Mouse (Mus musculus): ENCODE data around the gene Matk.

Matk gene

DNA sequence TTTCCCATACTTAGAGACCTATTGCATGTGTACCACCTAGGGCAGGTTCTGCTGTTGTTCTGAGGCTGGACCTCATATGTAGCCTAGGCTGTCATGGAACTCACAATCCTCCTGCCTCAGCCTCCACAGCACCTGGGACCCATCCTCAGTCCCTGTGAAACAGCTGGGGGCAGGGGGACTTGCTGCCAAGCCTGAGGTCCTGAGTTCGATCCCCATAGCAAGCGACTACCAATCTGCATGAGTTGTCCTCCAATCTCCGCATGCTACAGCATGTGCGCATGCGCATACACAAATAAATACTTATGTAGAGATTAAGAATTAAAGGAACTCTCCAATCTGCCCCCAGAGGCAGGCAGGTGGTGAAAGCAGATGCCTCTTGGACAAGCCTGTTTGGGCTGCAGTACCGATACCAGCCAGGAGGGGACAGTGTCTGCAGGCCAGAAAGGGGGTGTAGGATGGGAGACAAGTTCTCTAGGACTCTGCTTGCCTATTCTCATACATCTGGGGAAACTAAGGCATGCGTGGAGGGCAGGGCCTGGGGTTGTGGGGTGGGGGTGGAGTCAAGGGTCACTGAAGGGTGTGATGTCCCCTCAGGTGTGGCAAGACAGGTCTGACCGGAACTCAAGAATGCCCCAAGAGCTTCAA lies 34.9 kb downstream of the Matk start:
- DNase-seq = peak; percentile 90 to 92

DNA sequence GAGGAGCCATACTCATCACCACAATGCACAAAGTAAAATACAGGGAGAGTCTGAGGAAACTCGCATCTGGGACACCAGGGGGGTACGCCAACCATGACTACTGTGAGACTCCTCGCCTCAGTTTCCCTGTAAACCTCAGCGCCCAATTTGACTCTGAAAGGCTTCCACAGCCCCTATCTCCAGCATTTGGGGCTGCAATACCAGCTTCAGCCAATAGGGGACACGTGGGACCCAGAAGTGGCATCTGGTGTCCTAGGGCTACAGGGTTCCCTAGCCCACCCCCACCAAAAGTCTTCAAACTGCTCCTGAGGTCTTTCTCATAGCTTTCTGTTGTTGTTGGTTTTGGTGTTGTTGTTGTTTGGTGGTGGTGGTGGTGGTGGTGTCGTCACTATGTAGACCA lies 35.9 kb downstream of the Matk start:
- DNase-seq = peak; percentile 74 to 76

DNA sequence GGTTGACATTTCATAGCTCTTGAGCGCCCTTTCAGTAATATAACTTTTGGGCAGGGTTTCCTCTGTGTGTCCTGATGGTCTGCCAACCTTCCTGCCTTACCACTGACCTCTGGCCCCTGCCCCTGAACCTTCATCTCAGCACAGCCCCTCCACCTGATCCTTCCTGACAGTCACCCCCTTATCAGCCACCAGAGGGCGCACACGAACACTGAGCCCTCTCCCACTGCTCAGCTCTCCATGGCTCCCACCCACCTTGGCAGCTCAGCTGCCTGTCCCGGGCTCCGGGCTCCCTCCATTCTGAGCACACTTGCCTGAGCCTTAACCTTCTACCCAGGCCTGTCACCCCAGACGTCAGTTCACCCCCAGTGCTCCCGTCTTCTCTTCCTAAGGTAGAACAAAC lies 36.5 kb downstream of the Matk start:
- peak; percentile 77 to 78 for DNase-seq

DNA sequence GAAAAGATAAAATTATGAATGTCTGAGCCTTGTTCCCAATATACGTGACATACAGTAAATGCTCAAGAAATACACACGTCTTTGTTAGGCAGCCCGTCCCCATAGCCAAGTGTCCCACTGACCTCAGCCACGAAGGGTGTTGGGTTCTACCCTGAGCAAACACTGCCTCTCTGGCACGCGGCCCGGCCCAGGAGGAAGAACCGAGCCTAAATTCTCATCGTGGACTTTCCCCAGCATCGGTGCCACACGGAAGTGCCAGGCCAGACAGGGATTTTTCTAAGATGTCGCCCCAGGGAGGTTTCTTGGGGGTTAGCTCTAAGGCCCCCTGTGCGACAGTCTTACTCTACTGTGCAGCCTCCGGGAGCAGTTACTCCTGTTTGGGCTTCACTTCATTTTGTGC lies 37.1 kb downstream of the Matk start:
- DNase-seq = no peak

DNA sequence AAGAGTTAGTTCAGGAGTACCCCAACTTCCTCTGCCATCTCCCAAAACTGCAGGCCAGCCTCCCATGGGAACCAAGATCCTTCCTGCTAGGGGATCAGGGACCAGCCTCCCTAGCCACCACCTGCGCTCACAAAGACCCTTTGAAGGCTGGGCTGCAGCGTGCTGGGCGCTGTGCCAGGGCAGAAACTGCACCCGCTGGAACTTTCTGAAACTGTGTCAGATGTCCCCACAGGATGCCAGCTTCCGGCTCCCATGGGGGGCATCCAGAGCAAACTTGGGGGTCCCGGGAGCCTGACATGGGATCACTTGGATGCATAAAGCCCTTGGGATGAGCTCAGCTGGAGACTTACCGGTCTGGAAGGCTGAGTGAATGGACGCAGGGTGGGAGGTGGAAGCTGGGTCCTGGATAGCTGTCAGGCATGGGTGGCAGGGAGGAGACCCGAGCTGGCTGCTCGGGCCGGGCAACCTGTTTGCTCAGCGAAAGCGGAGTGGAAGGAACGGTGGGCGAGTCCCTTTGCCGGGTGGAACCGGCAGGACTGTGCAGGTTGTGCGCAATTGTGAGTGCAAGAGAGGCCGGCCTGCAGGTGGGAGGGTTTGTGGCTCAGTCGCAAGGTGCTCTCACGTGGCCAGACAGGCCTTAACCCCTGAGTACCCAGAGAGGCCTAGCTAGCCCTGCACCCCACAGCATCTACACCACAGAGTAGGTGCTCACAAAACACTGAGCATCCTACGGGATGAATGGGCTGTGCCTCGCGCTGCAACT lies 38.1 kb downstream of the Matk start:
- DNase-seq = peak in 1 of 2 experiments; percentile 15

DNA sequence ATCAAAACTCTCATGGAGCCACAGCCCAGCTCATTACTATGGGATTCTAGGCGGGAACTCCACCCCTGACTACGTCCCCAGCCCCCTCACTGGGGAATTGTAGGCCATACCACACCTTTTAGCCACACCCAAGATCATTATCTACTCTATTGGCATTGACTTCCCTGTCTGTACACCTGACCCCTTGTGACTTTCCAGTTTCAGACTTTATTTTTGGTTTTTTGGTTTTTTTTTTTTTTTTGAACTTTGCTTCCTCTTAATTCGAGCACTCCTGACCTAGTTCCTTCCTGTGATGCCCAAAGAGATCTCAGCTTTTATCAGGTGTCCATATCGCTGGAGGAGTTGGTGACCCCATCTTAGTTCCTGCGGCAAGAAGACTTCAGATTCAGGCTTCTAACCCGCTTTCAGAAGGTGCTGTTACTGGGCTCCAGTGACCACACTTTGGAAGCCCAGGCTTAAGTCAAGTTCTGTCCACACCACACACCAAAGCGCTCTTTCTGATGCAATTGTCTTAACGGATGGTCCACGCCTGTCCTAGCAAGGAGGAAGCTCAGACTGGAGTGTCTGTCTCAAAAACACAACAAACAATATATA lies 38.9 kb downstream of the Matk start, which contains the start of gene Tjp3:
Tjp3 (minus strand) TSS at position 71 of the 594 bp plus-strand sequence.
- DNase-seq = peak in 1 of 2 experiments; percentile 35

DNA sequence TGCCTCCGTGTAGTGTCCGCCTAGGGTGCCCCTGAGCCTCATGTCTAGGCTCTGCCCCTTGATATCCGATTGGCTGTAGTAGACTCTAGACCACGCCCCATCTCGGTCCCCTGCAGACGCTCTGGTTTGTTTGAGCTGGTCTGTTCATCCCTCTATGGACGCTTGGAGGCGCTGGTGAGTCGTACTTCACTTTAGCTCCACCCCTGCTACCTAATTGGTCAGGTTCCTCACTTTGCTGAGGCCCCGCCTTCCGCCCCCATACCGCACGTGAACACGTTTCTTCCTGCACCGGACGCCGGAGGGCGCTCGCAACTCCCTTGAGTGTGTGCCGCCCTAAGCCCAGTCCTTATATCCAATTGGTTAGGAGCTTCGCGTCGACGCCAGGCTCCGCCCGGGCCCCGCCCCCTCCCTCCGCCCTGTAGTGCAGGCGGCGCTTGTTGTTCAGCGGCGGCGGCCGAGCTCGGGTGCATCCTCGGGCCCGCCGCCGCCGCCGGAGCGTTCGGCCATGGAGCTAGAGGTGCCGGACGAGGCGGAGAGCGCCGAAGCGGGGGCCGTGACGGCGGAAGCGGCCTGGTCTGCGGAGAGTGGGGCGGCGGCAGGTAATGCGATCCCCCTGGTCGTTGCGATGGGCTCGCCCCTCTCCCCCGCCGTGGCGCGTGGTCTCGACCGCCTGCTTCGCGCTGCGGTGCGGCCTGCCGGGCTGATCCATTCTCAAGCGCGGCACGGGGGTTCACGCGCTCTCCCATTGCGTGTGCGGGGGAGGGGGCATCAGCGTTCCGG lies 40.0 kb downstream of the Matk start, which contains the start of gene Pip5k1c:
Pip5k1c (plus strand) TSS at position 410 of the 780 bp plus-strand sequence.
- peak; percentile 99 for DNase-seq

DNA sequence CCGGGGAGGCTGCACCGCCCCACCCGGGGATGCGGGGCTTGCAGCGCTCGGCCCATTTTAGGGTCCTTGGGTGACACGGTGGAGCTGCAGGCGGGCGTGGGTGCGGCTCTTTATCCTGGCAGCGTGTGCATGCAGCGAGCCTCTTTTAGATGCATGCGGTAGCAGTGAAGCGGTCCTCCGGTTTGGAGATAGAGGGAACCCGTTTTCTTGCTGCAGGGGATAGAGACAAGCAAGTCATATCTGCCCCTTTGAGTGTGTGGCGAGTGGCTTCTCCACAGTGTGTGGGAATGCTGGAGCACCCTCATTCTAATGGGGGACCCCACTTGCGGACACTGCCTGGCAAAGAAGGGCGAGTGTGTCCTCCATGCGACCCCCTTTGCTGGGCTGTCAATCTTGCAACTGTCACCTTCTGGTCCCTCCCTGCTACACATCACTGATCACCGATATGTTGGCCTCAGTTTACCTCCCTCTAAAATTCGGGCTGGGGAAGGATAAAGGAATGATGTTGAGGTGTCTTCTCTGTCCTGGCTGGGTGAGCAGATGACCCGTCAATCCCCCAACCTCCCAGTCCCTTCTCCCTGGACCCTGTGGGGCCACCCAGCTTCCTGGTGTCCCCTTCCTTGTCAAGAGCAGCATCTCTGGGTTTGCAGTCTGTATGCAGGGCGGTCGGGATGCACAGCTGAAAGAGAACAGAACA lies 40.7 kb downstream of the Matk start:
- no peak for DNase-seq

DNA sequence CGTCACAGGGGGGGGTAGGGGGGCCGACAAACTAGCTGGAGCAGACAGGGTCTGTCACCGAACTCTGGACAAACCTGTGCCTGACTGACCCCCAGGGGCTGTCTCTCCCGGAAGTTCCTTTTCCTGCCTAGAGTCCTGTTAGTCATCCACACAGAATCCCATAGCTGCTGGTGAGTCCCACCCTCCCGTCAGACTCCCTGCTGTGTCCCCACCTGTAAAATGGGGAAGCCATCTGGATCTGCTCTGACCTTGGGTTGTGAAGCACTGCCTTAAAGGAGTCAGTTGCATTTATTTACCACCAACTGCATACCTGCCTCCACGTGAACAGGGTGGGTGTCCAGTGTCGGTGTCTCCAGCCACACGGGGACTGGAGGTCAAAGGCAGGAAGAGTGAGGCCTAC lies 41.7 kb downstream of the Matk start:
- DNase-seq = no peak

DNA sequence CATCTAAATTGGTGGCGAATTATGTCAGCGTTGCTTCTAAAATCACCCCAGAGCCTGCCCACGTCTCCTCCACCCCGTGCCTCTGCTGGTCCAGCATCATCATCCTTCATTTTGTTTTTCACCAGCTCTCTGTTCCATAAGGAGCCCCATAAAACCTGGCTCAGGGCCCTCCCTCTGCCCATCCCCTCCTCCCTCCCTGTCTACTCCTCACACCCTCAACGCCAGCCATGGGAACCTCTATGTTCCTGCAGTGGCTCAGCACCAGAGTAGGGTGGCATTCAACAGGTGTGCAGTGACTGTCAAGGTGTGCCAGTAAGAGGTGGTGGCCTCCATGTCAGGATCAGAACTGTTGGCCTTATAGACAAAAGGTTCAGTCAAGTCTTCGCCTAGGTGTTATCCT lies 42.5 kb downstream of the Matk start:
- DNase-seq = no peak

DNA sequence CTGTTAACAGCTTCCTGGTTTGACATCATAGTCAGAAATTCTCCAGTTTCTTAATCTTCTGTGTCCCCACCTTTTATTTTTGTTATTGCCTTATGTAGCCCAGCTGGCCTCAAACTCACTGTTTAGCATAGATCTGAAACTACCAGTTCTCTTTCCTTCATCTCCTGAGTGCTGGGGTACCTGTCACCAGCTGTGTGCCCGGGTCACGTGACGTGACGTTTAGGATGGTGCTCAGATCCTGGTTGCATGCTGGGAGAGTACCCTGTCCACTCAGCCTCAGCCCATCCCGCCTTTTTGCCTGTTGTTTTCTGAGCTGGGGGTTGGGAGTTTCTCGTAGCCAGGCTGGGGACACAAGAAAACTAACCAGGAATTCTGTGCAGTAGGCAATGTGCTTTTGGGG lies 44.5 kb downstream of the Matk start:
- DNase-seq = peak; percentile 78

DNA sequence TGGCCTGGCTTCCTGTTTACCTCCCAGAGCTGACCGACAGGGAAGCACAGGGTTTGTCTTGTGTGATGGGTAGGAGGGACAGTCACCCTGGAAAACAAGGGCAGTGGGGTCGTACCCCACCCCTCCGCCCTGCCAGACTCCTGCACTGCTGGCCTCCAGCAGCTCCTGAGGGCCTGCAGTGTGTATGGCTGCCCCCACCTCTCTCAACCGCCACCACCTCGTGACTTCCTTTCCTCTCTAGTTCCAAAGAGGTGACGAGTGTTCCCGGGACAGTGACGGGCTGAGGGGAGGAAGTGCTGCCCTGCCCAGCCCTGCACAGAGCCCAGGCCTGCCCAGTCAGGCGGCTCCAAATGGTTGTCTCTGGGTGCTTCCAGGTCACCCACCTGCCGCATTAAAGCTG lies 45.1 kb downstream of the Matk start:
- DNase-seq = peak; percentile 83 to 86

DNA sequence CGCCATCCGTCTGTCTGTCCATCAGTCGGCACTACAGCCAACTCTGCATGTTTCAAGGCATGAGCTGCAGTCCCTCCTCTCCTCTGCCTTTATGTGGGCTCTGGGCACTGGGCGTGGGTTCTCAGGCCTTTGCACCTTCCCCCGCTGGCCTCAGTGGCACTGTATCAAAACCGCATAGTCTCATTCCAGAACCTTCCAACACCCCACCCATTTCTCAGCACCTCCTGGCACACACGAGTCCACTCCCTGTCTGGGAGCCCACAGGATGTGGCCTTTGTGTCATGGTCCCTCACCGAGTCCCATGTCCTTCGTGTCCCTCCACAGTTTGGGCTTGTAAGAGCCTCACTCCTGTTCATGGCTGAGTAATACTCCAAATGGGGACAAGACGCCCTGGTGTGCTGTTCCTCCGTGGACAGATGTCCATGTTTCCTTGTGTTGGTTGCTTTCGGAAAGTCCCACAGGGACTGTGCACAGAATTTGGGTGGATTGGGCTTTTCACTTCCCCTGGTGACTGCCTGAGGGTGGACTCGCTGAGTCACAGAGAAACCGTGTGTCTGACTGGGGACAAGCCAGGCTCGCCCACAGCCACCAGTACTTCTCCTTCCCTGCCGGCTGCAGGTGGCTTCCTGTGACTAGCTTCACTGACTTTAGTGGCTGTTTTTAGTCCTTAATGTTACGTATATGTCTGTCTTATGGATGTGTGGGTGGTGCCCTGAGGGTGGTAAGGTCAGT lies 45.8 kb downstream of the Matk start:
- DNase-seq = peak; percentile 79 to 83

DNA sequence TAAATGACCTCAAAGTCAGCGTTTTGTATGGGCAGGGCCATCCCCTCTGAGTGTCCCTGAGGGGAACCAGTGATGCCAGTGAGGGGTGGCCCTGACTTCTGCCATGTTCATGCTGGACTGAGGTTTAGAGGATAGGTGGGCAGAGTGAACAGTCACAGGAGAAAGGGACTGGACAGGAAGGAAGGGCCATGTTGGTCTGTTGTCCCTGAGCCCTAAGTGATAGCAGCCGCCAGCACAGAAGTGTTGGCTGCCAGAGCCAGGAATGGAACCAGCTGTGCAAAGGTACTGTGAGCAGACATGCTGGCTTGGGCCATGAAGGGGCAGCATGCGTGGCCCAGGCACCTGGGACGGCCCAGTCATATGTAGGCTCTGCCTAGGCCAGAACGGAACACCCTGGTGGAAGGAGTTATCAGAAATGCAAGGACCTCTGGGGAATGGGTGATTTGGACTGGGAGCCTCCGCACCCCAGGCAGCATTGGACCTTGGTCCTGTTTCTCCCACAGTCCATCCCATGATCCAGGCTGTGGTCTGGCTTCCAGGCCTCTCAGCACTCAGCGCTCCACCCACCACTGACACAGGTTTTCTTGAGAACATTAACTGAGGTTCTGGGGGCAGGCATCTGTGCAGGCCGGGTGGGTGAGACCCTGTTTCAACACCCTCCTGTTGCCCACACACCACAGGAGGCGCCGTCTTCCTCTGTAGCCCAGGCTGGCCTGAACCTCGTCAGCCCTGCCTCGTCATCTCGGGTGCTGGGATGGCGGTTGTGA lies 47.0 kb downstream of the Matk start:
- DNase-seq = no peak

DNA sequence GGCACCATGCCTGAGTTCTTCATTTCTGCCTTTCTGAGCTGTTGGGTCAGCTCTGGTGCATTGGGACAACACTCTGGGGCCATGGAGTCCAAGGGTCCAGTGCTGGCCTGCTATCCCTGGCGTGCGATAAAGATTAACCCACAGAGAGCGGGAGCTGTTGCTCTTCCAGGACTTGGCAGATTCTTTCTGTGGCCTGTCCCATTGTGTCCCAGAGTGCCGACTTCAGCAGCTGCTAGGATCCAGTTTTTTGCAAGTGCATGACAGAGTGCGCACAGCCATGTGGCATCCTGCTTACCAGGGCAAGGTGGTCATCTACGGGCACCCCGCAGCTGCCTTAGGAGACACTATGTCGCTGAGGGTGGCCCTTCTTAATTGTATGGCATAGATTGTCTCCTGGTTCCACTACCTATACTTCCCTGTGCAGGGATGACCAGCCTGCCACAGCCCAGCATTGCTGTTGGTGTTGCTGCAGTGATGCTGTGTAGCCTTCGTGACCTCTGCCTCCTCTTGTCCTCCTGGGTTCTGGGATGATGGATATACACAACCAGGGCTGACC lies 47.7 kb downstream of the Matk start:
- no peak for DNase-seq

DNA sequence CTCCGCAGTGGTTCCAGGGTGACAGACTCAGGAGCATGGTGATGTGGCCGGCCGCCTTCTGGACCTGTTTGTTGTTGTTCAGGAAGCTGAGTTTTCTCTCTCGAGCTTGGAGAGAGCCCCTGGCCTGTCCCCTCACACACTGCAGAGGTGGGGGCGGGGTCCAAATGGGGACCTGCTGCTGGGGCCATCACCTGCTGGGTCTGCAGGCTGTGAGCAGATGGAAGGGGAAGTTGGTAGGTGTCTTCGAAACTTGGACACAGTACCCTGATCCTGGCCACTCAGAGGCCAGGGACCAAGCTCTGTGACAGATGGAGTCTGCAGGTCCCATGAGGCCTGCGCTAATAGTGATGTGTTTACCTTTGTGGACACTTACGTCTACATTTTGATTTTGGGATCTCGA lies 48.6 kb downstream of the Matk start:
- peak; percentile 50 to 55 for DNase-seq

DNA sequence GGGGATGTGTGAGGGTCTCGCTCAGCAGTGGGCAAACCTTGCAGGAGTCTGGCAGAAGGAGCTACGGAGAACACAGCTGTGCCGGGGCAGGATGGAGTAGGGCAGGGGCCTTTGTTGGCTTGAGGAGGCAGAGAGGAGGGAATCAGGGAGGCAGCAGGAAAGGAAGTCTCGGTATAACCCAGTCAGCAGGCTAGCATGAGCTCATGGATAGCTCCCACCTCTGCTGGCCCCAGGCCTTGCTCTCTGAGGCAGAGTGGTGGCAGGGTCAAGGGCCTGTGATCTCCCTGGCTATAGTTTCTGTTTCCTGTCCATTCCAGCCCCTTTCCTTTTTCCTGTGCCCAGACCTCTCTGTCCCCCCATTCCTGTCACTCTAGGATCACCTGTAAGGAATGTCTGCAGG lies 49.6 kb downstream of the Matk start:
- DNase-seq = no peak

DNA sequence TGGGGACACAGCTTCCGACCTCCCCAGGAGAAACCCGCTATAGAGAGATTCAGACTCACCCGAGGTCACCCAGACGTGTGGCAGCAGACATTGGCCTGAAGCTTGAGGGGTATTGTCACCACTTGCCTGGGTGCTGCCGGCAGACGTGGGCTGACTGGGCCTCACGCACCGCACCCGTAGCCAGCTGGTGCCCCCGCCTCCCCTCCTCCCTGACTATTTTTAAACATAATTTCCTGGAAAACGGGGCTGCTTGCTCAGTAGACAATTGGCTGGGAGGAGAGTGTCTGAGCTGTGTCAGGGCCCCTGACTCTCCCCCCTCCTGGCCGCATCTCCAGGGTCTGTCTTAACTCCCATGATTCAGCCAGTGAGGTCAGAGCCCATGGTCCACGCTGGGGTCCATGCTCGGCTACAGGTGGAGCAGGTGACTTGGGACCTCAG lies 50.1 kb downstream of the Matk start:
- no peak for DNase-seq

DNA sequence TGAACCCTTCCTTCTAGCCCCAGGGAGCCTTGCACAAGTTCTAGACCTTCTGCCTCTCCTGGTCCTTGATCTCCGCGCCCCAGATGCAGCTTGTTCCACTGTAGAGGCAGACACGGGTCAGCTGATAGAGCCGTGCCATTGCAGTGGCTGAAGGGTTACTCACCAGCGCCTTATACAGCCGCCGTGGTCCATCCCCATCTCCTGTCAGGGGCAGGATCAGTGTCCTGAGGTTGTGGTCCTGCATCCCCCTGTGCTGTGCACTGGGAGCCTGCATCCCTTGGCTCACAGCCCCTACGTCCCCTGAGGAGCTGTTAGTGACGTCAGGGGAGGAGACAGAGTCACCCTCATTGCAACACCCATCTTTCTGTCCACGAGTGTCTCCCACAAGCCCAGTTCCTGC lies 50.5 kb downstream of the Matk start:
- no peak for DNase-seq

DNA sequence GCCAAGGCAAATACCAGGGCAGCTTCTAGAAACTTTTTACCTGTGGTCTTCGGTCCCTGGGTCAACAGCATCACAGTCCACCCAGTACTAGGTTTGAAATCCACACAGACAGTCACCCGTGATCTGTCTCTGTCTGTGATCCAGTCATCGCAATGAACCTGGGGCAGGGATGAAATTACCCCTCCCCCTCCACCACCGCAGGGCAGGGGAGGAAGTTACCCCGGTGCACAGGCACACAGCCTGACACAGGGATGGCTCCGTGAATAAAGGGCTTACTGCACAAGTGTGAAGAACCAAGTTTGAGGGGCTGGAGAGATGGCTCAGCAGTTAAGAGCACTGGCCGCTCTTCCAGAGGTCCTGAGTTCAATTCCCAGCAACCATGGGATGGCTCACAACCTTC lies 51.0 kb downstream of the Matk start:
- DNase-seq = peak; percentile 69 to 73
